Mouse (Mus musculus) megakaryocyte, embryonic 14.5 days (primary cell): Measurements from ENCODE around the gene Pik3ca.

Experiments
- FLI1 ChIP-seq: IDR thresholded peaks from 2 replicates; pipeline ENCODE4 v1.6.1; 2012; ENCODE audit warnings: low read length, inconsistent platforms, mixed read lengths
- GATA1 ChIP-seq: IDR thresholded peaks from 3 replicates; pipeline ENCODE4 v1.6.1; 2012; ENCODE audit warnings: mixed read lengths, low read length, inconsistent platforms, borderline replicate concordance

- no peak for TF ChIP-seq GATA1
- TF ChIP-seq FLI1: no peak
Observed at GRCm38 (mm10) chr3:32441710-32442109, 44.2 kb downstream of the Pik3ca start.
